Mouse (Mus musculus): ENCODE measurements around the gene Tra2a.

- TF ChIP-seq CTCF (IDR thresholded peaks at IDR 0.05; ENCODE audit: control insufficient read depth, insufficient read depth, low read length) (no peak), POLR2A (IDR thresholded peaks at IDR 0.05; ENCODE audit: borderline replicate concordance, control insufficient read depth, low read depth, low read length) (no peak)
Measured at GRCm38 (mm10) chr6:49213581-49214085, 50.2 kb downstream of the Tra2a start.
